Mouse (Mus musculus): ENCODE measurements at regions not wholly inside any gene's neighbourhood (a gene's known extent, or its start where the extent isn't known, plus 50 kb on each side); places are given as distances from the start of the nearest gene placed in this dataset.

GRCm38 (mm10) chr17:63685956-63686355, 176.9 kb upstream of the Fer start:
- WGBS = 17% methylated on average over 4 of the region's 4 CpGs
- no peaks in the 10 kb centered on the region for H3K36me3 ChIP-seq (ENCODE audit: control insufficient read depth, insufficient read depth, low read length)
- TF ChIP-seq POLR2A (IDR thresholded peaks at IDR 0.05; ENCODE audit: borderline replicate concordance, extremely low read depth, insufficient read depth, insufficient read length) = no peak
- no peaks in the 10 kb centered on the region for H3K27me3 ChIP-seq (ENCODE audit: control insufficient read depth, insufficient read depth, low read length)
- DNase-seq (ENCODE audit: low spot score) (no peak), ATAC-seq (ENCODE audit: low FRiP score, low read depth) (no peak)
- no peak overlapping the region for H3K27ac ChIP-seq (replicated peaks; ENCODE audit: low read depth, low read length)
- no peak overlapping the region for H3K4me3 ChIP-seq (replicated peaks; ENCODE audit: low read length)
- H3K9ac ChIP-seq (ENCODE audit: low read depth, low read length, severe bottlenecking) = no peak overlapping the region
- no peaks in the 10 kb centered on the region for H3K4me1 ChIP-seq (ENCODE audit: control insufficient read depth, insufficient read depth, low read length)
- H3K9me3 ChIP-seq (ENCODE audit: control insufficient read depth, low read length) = no peaks in the 10 kb centered on the region
- no peak overlapping the region for H3K4me2 ChIP-seq (replicated peaks; ENCODE audit: low read depth, low read length, severe bottlenecking)

GRCm38 (mm10) chr17:63686361-63686760, 176.5 kb upstream of the Fer start:
- H3K4me1 ChIP-seq (ENCODE audit: control insufficient read depth, insufficient read depth, low read length) = no peaks in the 10 kb centered on the region

GRCm38 (mm10) chr17:63689291-63689690, 173.6 kb upstream of the Fer start:
- ATAC-seq (ENCODE audit: low FRiP score, low read depth) = no peak
- TF ChIP-seq POLR2A (IDR thresholded peaks at IDR 0.05; ENCODE audit: borderline replicate concordance, extremely low read depth, insufficient read depth, insufficient read length) = no peak
- Histone ChIP-seq H3K9me3 (ENCODE audit: control insufficient read depth, low read length) (no peaks in the 10 kb centered on the region), H3K4me3 (replicated peaks; ENCODE audit: low read length) (no peak overlapping the region), H3K4me1 (ENCODE audit: control insufficient read depth, insufficient read depth, low read length) (no peaks in the 10 kb centered on the region), H3K27ac (replicated peaks; ENCODE audit: low read depth, low read length) (no peak overlapping the region), H3K36me3 (ENCODE audit: control insufficient read depth, insufficient read depth, low read length) (no peaks in the 10 kb centered on the region), H3K27me3 (ENCODE audit: control insufficient read depth, insufficient read depth, low read length) (no peaks in the 10 kb centered on the region), H3K4me2 (replicated peaks; ENCODE audit: low read depth, low read length, severe bottlenecking) (no peak overlapping the region), H3K9ac (ENCODE audit: low read depth, low read length, severe bottlenecking) (no peak overlapping the region)
- WGBS = 86% methylated on average over 8 of the region's 8 CpGs
- DNase-seq (ENCODE audit: low spot score) = no peak

More at GRCm38 (mm10) chr17:63686361-63686760, 176.5 kb upstream of the Fer start:
- no peak for TF ChIP-seq POLR2A (IDR thresholded peaks at IDR 0.05; ENCODE audit: borderline replicate concordance, extremely low read depth, insufficient read depth, insufficient read length)
- 33% methylated on average over 4 of the region's 4 CpGs for WGBS
- no peaks in the 10 kb centered on the region for H3K27me3 ChIP-seq (ENCODE audit: control insufficient read depth, insufficient read depth, low read length)
- ATAC-seq (ENCODE audit: low FRiP score, low read depth) (no peak), DNase-seq (ENCODE audit: low spot score) (no peak)
- no peak overlapping the region for H3K27ac ChIP-seq (replicated peaks; ENCODE audit: low read depth, low read length)
- H3K9me3 ChIP-seq (ENCODE audit: control insufficient read depth, low read length) = no peaks in the 10 kb centered on the region
- no peak overlapping the region for H3K4me3 ChIP-seq (replicated peaks; ENCODE audit: low read length)
- H3K4me2 ChIP-seq (replicated peaks; ENCODE audit: low read depth, low read length, severe bottlenecking) = no peak overlapping the region
- no peaks in the 10 kb centered on the region for H3K36me3 ChIP-seq (ENCODE audit: control insufficient read depth, insufficient read depth, low read length)
- no peak overlapping the region for H3K9ac ChIP-seq (ENCODE audit: low read depth, low read length, severe bottlenecking)

GRCm38 (mm10) chr17:63690829-63691689, 171.8 kb upstream of the Fer start:
- no peak for TF ChIP-seq POLR2A (IDR thresholded peaks at IDR 0.05; ENCODE audit: borderline replicate concordance, extremely low read depth, insufficient read depth, insufficient read length)
- H3K4me1 ChIP-seq (ENCODE audit: control insufficient read depth, insufficient read depth, low read length) = no peaks in the 10 kb centered on the region
- H3K4me2 ChIP-seq (replicated peaks; ENCODE audit: low read depth, low read length, severe bottlenecking) = no peak overlapping the region
- DNase-seq (ENCODE audit: low spot score) (no peak), ATAC-seq (ENCODE audit: low FRiP score, low read depth) (no peak)
- no peaks in the 10 kb centered on the region for H3K27me3 ChIP-seq (ENCODE audit: control insufficient read depth, insufficient read depth, low read length)
- H3K4me3 ChIP-seq (replicated peaks; ENCODE audit: low read length) = no peak overlapping the region
- no peak overlapping the region for H3K27ac ChIP-seq (replicated peaks; ENCODE audit: low read depth, low read length)
- H3K9ac ChIP-seq (ENCODE audit: low read depth, low read length, severe bottlenecking) = no peak overlapping the region
- 75% methylated on average over 11 of the region's 11 CpGs for WGBS
- H3K9me3 ChIP-seq (ENCODE audit: control insufficient read depth, low read length) = no peaks in the 10 kb centered on the region
- H3K36me3 ChIP-seq (ENCODE audit: control insufficient read depth, insufficient read depth, low read length) = no peaks in the 10 kb centered on the region

- WGBS = 54% methylated on average over 3 of the region's 3 CpGs
- no peak for TF ChIP-seq POLR2A (IDR thresholded peaks at IDR 0.05; ENCODE audit: borderline replicate concordance, extremely low read depth, insufficient read depth, insufficient read length)
- H3K4me2 ChIP-seq (replicated peaks; ENCODE audit: low read depth, low read length, severe bottlenecking) = no peak overlapping the region
- H3K9ac ChIP-seq (ENCODE audit: low read depth, low read length, severe bottlenecking) = no peak overlapping the region
- H3K27me3 ChIP-seq (ENCODE audit: control insufficient read depth, insufficient read depth, low read length) = no peaks in the 10 kb centered on the region
- ATAC-seq (ENCODE audit: low FRiP score, low read depth) (no peak), DNase-seq (ENCODE audit: low spot score) (no peak)
- H3K4me3 ChIP-seq (replicated peaks; ENCODE audit: low read length) = no peak overlapping the region
- no peaks in the 10 kb centered on the region for H3K4me1 ChIP-seq (ENCODE audit: control insufficient read depth, insufficient read depth, low read length)
- no peaks in the 10 kb centered on the region for H3K9me3 ChIP-seq (ENCODE audit: control insufficient read depth, low read length)
- H3K27ac ChIP-seq (replicated peaks; ENCODE audit: low read depth, low read length) = no peak overlapping the region
- H3K36me3 ChIP-seq (ENCODE audit: control insufficient read depth, insufficient read depth, low read length) = no peaks in the 10 kb centered on the region
These were observed 171.2 kb upstream of the Fer start for GRCm38 (mm10) chr17:63691690-63691968.
